Mouse (Mus musculus): ENCODE results near the gene Fhl3. TPM values are rescaled to one million over a fixed set of nuclear protein-coding genes. Genes with fewer than 3 reads are reported as not detected.

Gene Fhl3
- polyA plus RNA-seq, 1 experiment from 2014 or later, result 2.2 TPM

GRCm38 (mm10) chr4:124693135-124693894 lies 7.2 kb upstream of the Fhl3 start, which contains the start of gene Utp11:
Gene Utp11 (minus strand): TSS chr4:124693600.
- H3K27ac ChIP-seq, result peak within 1 kb of the TSS; percentile 39; the same call in 1 of the 2 replicates
- H3K9ac ChIP-seq, result peak within 1 kb of the TSS; percentile 83
- H3K9me3 ChIP-seq (ENCODE audit: control insufficient read depth, low read length), result no peaks in the 10 kb centered on the region
- ATAC-seq (ENCODE audit: low FRiP score), result peak; percentile 98
- peaks cover 5% of the 10 kb centered on the region for H3K27me3 ChIP-seq (ENCODE audit: control insufficient read depth, insufficient read depth, low read length)
- H3K4me2 ChIP-seq (replicated peaks), result peak within 1 kb of the TSS; percentile 78
- peak; percentile 92 for DNase-seq (ENCODE audit: low spot score)
- peaks cover 14% of the 10 kb centered on the region for H3K4me1 ChIP-seq (replicated peaks; ENCODE audit: control insufficient read depth, insufficient read depth, low read length)
- under 1% methylated on average over 43 of the region's 43 CpGs for WGBS
- H3K4me3 ChIP-seq (replicated peaks; ENCODE audit: low read length), result peak within 1 kb of the TSS; percentile 69
- H3K36me3 ChIP-seq (replicated peaks; ENCODE audit: control insufficient read depth, insufficient read depth), result 0 out of 2 replicates have a peak, but pooled peaks cover 10% of the 10 kb centered on the region

DNA sequence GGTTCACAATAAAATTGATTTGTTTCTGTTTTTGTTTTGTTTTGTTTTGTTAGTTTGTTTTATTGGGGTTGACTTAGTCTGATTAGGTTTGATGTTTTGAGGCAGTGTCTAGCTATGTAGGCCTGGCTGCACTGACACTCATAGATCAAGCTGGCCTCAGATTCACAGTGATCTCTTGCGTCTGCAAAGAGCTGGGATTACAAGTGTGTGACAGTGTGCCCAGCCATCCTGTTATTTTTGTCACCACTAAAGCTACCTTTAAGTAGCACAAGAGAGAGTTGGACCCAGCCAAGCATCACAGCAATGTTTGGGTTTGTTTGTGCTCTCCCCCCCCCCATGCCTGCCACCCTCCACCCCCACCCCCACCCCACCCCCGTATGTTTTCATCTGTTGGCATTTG lies 5.9 kb upstream of the Fhl3 start:
- peaks cover 14% of the 10 kb centered on the region for H3K4me1 ChIP-seq (replicated peaks; ENCODE audit: control insufficient read depth, insufficient read depth, low read length)
- ATAC-seq (ENCODE audit: low FRiP score), result no peak
- no peak overlapping the region for H3K9ac ChIP-seq
- no peak overlapping the region for H3K4me2 ChIP-seq (replicated peaks)
- H3K9me3 ChIP-seq (ENCODE audit: control insufficient read depth, low read length), result no peaks in the 10 kb centered on the region
- H3K4me3 ChIP-seq (replicated peaks; ENCODE audit: low read length), result no peak overlapping the region
- WGBS, result 81% methylated on average over 2 of the region's 2 CpGs
- no peak overlapping the region for H3K27ac ChIP-seq
- H3K36me3 ChIP-seq (replicated peaks; ENCODE audit: control insufficient read depth, insufficient read depth), result 0 out of 2 replicates have a peak, but pooled peaks cover 7% of the 10 kb centered on the region
- no peak for DNase-seq (ENCODE audit: low spot score)
- peaks cover 14% of the 10 kb centered on the region for H3K27me3 ChIP-seq (ENCODE audit: control insufficient read depth, insufficient read depth, low read length)

GRCm38 (mm10) chr4:124695786-124696516 lies 4.5 kb upstream of the Fhl3 start:
- H3K27ac ChIP-seq, result no peak overlapping the region
- H3K9me3 ChIP-seq (ENCODE audit: control insufficient read depth, low read length), result no peaks in the 10 kb centered on the region
- no peak overlapping the region for H3K4me3 ChIP-seq (replicated peaks; ENCODE audit: low read length)
- no peak overlapping the region for H3K4me2 ChIP-seq (replicated peaks)
- DNase-seq (ENCODE audit: low spot score) (no peak), ATAC-seq (ENCODE audit: low FRiP score) (no peak)
- H3K4me1 ChIP-seq (replicated peaks; ENCODE audit: control insufficient read depth, insufficient read depth, low read length), result peaks cover 14% of the 10 kb centered on the region
- H3K27me3 ChIP-seq (ENCODE audit: control insufficient read depth, insufficient read depth, low read length), result peaks cover 25% of the 10 kb centered on the region
- WGBS, result 19% methylated on average over 18 of the region's 18 CpGs
- H3K36me3 ChIP-seq (replicated peaks; ENCODE audit: control insufficient read depth, insufficient read depth), result 0 out of 2 replicates have a peak, but pooled peaks cover 3% of the 10 kb centered on the region
- H3K9ac ChIP-seq, result no peak overlapping the region

DNA sequence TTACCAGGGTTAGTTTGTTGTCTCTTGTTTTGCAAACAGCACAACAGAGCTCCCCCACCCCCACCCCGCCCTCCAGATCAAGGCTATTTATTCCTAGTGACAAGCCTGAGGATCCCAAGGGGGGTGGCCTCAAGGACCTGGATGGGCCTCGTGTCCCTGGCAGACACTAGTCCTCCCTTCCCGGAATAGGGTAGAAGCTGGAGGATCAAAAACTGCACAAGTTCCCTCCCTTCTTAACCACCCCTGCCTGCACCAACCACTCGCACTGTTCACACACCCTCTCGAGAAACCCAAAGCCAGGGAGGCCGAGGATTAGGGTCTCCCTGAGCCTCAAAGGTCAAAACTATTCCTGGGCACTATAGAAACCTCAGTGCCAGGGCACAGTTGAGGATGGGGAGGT lies 710 bp upstream of the Fhl3 start:
- Histone ChIP-seq H3K27me3 (ENCODE audit: control insufficient read depth, insufficient read depth, low read length) (peaks cover 33% of the 10 kb centered on the region), H3K9ac (no peak overlapping the region), H3K36me3 (replicated peaks; ENCODE audit: control insufficient read depth, insufficient read depth) (no peaks in the 10 kb centered on the region), H3K4me2 (replicated peaks) (peak overlapping the region; percentile 88), H3K4me1 (replicated peaks; ENCODE audit: control insufficient read depth, insufficient read depth, low read length) (peaks cover 9% of the 10 kb centered on the region), H3K4me3 (replicated peaks; ENCODE audit: low read length) (0 out of 2 replicates have a peak overlapping the region, but pooled peaks have one; percentile 49), H3K9me3 (ENCODE audit: control insufficient read depth, low read length) (no peaks in the 10 kb centered on the region), H3K27ac (no peak overlapping the region)
- no peak for DNase-seq (ENCODE audit: low spot score)
- ATAC-seq (ENCODE audit: low FRiP score), result no peak
- WGBS, result 12% methylated on average over 6 of the region's 6 CpGs

DNA sequence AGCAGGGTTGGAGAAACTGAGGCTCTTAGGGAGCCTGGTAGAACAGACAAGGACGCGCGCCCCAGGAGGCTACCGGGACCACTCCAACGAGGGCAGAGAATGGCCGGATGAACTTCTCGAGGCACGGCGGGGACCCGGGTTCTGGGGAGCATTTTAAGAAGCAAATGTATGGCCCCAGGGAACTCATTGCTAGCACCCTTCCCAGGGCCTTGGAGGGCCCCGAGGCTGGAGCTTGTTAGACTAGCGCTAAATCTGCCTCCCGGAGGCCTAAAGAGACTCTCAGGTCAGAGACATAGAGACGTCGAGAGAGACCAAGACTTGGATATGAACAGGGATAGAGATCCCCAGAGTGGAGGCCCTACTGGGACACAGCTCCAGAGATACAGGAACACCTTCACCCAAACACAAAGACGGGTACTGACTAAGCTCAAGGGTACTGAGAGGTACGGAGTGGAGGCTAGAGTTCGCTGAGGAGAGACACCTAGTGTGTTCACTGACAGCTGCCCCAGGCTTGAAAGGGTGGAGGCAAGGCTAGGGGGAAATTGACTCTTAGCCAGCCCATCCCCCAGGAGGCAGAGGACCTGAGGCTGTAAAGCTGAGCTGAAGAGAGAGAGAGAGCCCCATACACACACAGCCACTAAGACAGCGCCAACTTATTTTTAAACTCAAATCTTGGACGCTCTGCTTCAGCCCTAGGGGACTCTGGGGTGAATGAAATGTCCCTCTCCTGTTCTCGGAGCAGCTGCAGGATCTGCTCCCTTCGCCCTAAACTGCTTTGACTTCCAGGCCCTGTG lies 748 bp downstream of the Fhl3 start:
- DNase-seq (ENCODE audit: low spot score) (no peak), ATAC-seq (ENCODE audit: low FRiP score) (no peak)
- peak overlapping the region; percentile 88 for H3K4me2 ChIP-seq (replicated peaks)
- no peaks in the 10 kb centered on the region for H3K9me3 ChIP-seq (ENCODE audit: control insufficient read depth, low read length)
- no peak overlapping the region for H3K27ac ChIP-seq
- peak overlapping the region; percentile 65 for H3K9ac ChIP-seq
- peaks cover 29% of the 10 kb centered on the region for H3K27me3 ChIP-seq (ENCODE audit: control insufficient read depth, insufficient read depth, low read length)
- H3K4me1 ChIP-seq (replicated peaks; ENCODE audit: control insufficient read depth, insufficient read depth, low read length), result peaks cover 13% of the 10 kb centered on the region
- H3K4me3 ChIP-seq (replicated peaks; ENCODE audit: low read length), result peak overlapping the region; percentile 49
- 4% methylated on average over 22 of the region's 22 CpGs for WGBS
- H3K36me3 ChIP-seq (replicated peaks; ENCODE audit: control insufficient read depth, insufficient read depth), result no peaks in the 10 kb centered on the region

DNA sequence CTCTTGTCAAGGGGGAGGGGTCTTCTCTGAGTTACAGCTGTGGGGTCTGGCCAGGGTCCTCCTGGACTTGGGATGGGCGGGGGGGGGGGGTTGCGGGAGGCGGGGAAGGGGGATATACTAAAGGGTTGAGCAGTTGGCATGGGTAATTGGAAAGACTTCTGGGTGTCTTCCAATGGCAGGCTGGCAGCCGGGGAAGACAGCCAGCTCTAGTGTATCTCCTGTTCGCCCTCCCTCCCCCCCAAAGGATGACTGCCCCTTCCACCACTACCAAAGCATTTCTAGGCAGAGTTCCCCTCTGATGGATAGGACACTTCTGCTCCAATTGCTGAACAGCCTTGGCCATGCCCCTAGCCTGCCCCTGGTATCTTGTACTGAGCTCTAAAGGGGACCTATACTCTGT lies 1.4 kb downstream of the Fhl3 start:
- ATAC-seq (ENCODE audit: low FRiP score) (no peak), DNase-seq (ENCODE audit: low spot score) (no peak)
- H3K27ac ChIP-seq, result no peak overlapping the region
- no peaks in the 10 kb centered on the region for H3K9me3 ChIP-seq (ENCODE audit: control insufficient read depth, low read length)
- WGBS, result 39% methylated on average over 2 of the region's 5 CpGs
- H3K4me3 ChIP-seq (replicated peaks; ENCODE audit: low read length), result peak overlapping the region; percentile 49
- no peaks in the 10 kb centered on the region for H3K36me3 ChIP-seq (replicated peaks; ENCODE audit: control insufficient read depth, insufficient read depth)
- no peak overlapping the region for H3K9ac ChIP-seq
- peaks cover 13% of the 10 kb centered on the region for H3K4me1 ChIP-seq (replicated peaks; ENCODE audit: control insufficient read depth, insufficient read depth, low read length)
- H3K27me3 ChIP-seq (ENCODE audit: control insufficient read depth, insufficient read depth, low read length), result peaks cover 28% of the 10 kb centered on the region
- H3K4me2 ChIP-seq (replicated peaks), result peak overlapping the region; percentile 88

- Histone ChIP-seq H3K9ac (no peak overlapping the region), H3K27me3 (ENCODE audit: control insufficient read depth, insufficient read depth, low read length) (peaks cover 28% of the 10 kb centered on the region), H3K4me2 (replicated peaks) (no peak overlapping the region), H3K27ac (no peak overlapping the region), H3K36me3 (replicated peaks; ENCODE audit: control insufficient read depth, insufficient read depth) (no peaks in the 10 kb centered on the region), H3K9me3 (ENCODE audit: control insufficient read depth, low read length) (no peaks in the 10 kb centered on the region), H3K4me3 (replicated peaks; ENCODE audit: low read length) (no peak overlapping the region), H3K4me1 (replicated peaks; ENCODE audit: control insufficient read depth, insufficient read depth, low read length) (peaks cover 13% of the 10 kb centered on the region)
- 31% methylated on average over 2 of the region's 2 CpGs for WGBS
- DNase-seq (ENCODE audit: low spot score) (no peak), ATAC-seq (ENCODE audit: low FRiP score) (no peak)
Measured at GRCm38 (mm10) chr4:124703406-124703805, 2.9 kb downstream of the Fhl3 start.

DNA sequence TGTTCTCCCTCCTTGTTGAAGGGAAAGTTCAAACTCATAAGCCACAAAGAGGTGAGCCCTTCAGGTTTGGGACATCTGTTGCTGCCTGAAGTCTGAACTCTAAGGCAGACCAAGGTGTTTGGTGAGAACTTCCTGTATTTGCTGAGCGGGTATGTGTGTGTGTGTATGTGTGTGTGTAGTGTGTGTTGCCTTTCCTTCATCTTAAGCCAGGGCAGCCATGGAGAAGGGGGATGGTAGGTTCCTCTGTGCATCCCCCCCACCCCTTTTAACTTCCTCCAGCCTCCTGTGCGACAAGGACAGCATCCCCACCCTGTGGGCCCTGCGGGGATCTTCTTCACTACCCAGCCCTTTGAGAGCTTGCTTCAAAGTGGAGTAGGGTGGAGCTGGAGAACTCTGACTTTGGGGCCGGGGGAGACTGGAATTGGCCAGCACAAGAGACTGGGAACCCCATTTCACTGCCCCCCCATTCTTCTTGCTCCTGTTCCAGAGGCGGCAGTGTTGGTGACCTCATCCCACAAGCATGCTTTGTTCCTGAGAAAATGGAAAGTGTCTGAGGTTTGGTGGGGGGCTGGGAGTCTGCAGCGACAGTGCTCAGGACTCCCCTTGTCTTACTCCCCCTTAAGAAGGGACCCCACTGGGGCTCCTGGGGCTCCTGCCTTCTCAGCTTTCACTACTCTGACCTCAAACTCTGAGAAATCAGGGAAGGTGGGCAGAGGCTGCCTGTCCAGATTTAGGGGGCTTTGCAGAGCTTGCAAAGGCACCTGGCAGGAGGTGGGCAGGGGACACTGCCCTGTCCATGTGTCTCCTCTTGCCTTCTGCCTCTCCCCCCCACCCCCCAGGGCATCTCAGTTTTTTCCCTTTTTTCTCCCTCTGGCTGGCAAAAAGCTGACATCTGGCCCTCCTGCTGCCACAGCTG lies 3.6 kb downstream of the Fhl3 start:
- H3K4me1 ChIP-seq (replicated peaks; ENCODE audit: control insufficient read depth, insufficient read depth, low read length), result peaks cover 19% of the 10 kb centered on the region
- H3K27me3 ChIP-seq (ENCODE audit: control insufficient read depth, insufficient read depth, low read length), result peaks cover 28% of the 10 kb centered on the region
- no peaks in the 10 kb centered on the region for H3K9me3 ChIP-seq (ENCODE audit: control insufficient read depth, low read length)
- ATAC-seq (ENCODE audit: low FRiP score) (no peak), DNase-seq (ENCODE audit: low spot score) (no peak)
- H3K36me3 ChIP-seq (replicated peaks; ENCODE audit: control insufficient read depth, insufficient read depth), result no peaks in the 10 kb centered on the region
- H3K9ac ChIP-seq, result 0 out of 2 replicates have a peak overlapping the region, but pooled peaks have one; percentile 10
- H3K27ac ChIP-seq, result peak overlapping the region; percentile 52
- 8% methylated on average over 6 of the region's 6 CpGs for WGBS
- H3K4me3 ChIP-seq (replicated peaks; ENCODE audit: low read length), result no peak overlapping the region
- H3K4me2 ChIP-seq (replicated peaks), result peak overlapping the region; percentile 6; the same call in 1 of the 2 replicates
